Mouse (Mus musculus) cortical plate, adult 2 months (tissue): ENCODE data around the gene Ccl5.

Source experiments
- CTCF ChIP-seq: fragments of 200-500 bp; IDR thresholded peaks from 2 replicates; pipeline ENCODE4 v1.5.1; 2011; ENCODE audit warnings: mild to moderate bottlenecking, control low read depth, low read length; ENCODE audit not compliant: insufficient read depth; ENCODE audit errors: extremely low read depth
- POLR2A ChIP-seq: fragments of 200-500 bp; IDR thresholded peaks from 2 replicates; pipeline ENCODE4 v1.6.1; 2011; ENCODE audit warnings: mild to moderate bottlenecking, low read length, control low read depth; ENCODE audit not compliant: insufficient read depth; ENCODE audit errors: extremely low read depth

DNA sequence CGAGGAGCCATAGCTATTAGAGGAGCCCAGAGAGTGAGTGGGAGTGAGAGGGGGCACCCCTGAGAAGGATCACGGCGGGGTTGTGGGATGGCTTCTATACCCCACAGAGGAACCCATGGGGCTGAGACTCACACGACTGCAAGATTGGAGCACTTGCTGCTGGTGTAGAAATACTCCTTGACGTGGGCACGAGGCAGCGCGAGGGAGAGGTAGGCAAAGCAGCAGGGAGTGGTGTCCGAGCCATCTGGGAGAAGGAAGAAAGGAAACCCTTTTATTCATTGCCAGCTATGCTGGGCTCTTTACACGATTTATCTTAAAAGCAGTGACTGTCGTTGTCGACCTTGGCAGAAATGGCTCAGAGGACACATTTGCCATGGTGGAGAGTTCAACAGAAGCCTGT, 1.3 kb downstream of the Ccl5 start:
- TF ChIP-seq CTCF (no peak), POLR2A (no peak)
